Mouse (Mus musculus) adrenal gland, adult 2 months (tissue): ENCODE data around the gene Zfp292. TPM values are rescaled to one million over a fixed set of nuclear protein-coding genes. Genes with fewer than 3 reads are reported as not detected.
"Not testable (repeated sequence)": the region's sequence is repeated elsewhere in the genome, so short reads cannot be mapped to it uniquely, and the experiment has no call there.

Experiments
- DNase-seq: peaks from one replicate; pipeline ENCODE4 v3.0.0; 2021
- long read RNA-seq: library from polyadenylated mRNA; stranded (forward); transcript quantifications from one replicate; pipeline ENCODE4 v2.0.0, GENCODE M21; 2021
- polyA plus RNA-seq: library from polyadenylated mRNA; depleted of rRNA; stranded (reverse); fragments of >200 nt; gene quantifications from 2 replicates; pipeline ENCODE4 v1.2.3, GENCODE M21; 2012; rRNA removed
- total RNA-seq, 2 experiments: library from RNA; stranded (reverse); gene quantifications; 2 replicates each; pipeline ENCODE4 v1.2.3; 2021

Gene Zfp292
- total RNA-seq, result 10 to 100 TPM; 15.4 to 19.8 TPM
- 0.50 and 0.68 TPM in 2 replicates for polyA plus RNA-seq
- long read RNA-seq, result 0 reads

- peak; percentile 97 for DNase-seq
These were observed at the start of gene Zfp292 for GRCm38 (mm10) chr4:34882818-34883217. Gene Zfp292, minus strand, starts transcription at chr4:34882960.

- not testable (repeated sequence) for DNase-seq
These were observed 45.6 kb upstream of the Zfp292 start for GRCm38 (mm10) chr4:34928386-34928785.

- DNase-seq, result peak; percentile 49
These were observed 39.6 kb upstream of the Zfp292 start for GRCm38 (mm10) chr4:34922177-34922870.

- DNase-seq, result no peak
These were observed 34.6 kb upstream of the Zfp292 start for GRCm38 (mm10) chr4:34917400-34917799.

- no peak for DNase-seq
These were observed 29.4 kb upstream of the Zfp292 start for GRCm38 (mm10) chr4:34912171-34912570.

- DNase-seq, result no peak
These were observed 28.6 kb upstream of the Zfp292 start for GRCm38 (mm10) chr4:34911401-34911800.

GRCm38 (mm10) chr4:34908127-34908526 lies 25.4 kb upstream of the Zfp292 start:
- peak; percentile 51 for DNase-seq

GRCm38 (mm10) chr4:34907026-34907425 lies 24.3 kb upstream of the Zfp292 start:
- DNase-seq, result no peak

GRCm38 (mm10) chr4:34906151-34906550 lies 23.4 kb upstream of the Zfp292 start:
- no peak for DNase-seq

GRCm38 (mm10) chr4:34905396-34905795 lies 22.6 kb upstream of the Zfp292 start:
- no peak for DNase-seq

GRCm38 (mm10) chr4:34901582-34901981 lies 18.8 kb upstream of the Zfp292 start:
- not testable (repeated sequence) for DNase-seq

- DNase-seq, result no peak
These were observed 18.4 kb upstream of the Zfp292 start for GRCm38 (mm10) chr4:34901166-34901565.

- no peak for DNase-seq
These were observed 17.4 kb upstream of the Zfp292 start for GRCm38 (mm10) chr4:34900155-34900554.

- DNase-seq, result no peak
These were observed 16.6 kb upstream of the Zfp292 start for GRCm38 (mm10) chr4:34899322-34899721.

GRCm38 (mm10) chr4:34898497-34898896 lies 15.7 kb upstream of the Zfp292 start:
- DNase-seq, result no peak

GRCm38 (mm10) chr4:34893479-34893878 lies 10.7 kb upstream of the Zfp292 start, which contains the start of gene Cga:
Gene Cga, plus strand, starts transcription at chr4:34893779.
- DNase-seq, result no peak

GRCm38 (mm10) chr4:34889812-34890185 lies 7.0 kb upstream of the Zfp292 start:
- DNase-seq, result no peak

GRCm38 (mm10) chr4:34889101-34889811 lies 6.5 kb upstream of the Zfp292 start:
- no peak for DNase-seq

- no peak for DNase-seq
These were observed 4.5 kb upstream of the Zfp292 start for GRCm38 (mm10) chr4:34887295-34887694.

GRCm38 (mm10) chr4:34886490-34887111 lies 3.8 kb upstream of the Zfp292 start:
- peak; percentile 90 for DNase-seq

GRCm38 (mm10) chr4:34885631-34886351 lies 3.0 kb upstream of the Zfp292 start:
- no peak for DNase-seq

- DNase-seq, result peak; percentile 14
These were observed 738 bp upstream of the Zfp292 start for GRCm38 (mm10) chr4:34883366-34884029.
